Mouse (Mus musculus) spleen, adult 2 months (tissue): ENCODE data around the gene Tmprss9.

Source experiments
- CTCF ChIP-seq: fragments of 200-500 bp; IDR thresholded peaks from 2 replicates; pipeline ENCODE4 v1.5.1; 2011; ENCODE audit warnings: mild to moderate bottlenecking, inconsistent platforms; ENCODE audit not compliant: insufficient read depth, insufficient read length, insufficient replicate concordance; ENCODE audit errors: extremely low read depth
- POLR2A ChIP-seq: fragments of 200-500 bp; IDR thresholded peaks from 2 replicates; pipeline ENCODE4 v1.6.1; 2011; ENCODE audit warnings: low read depth, low read length, inconsistent platforms

DNA sequence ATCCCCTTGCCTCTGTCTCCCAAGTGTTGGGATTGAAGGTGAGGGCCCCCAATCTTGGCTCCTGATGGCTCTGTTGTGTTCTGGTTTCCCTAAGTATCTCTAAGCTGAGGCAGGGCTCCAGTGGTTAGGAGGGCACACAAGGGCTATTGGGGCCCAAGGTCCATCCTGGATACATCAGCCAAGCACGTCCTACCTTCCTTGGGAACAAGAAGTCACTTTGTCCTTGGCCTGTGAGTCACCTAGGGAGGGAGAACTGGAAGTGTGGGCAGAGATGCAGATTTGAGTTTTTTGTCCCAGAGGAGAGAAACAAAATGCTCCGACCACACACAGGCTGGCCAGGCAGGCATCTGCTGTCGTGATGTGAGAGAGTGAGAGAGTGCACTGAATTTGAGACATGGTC, 77.4 kb downstream of the Tmprss9 start:
- no peak for TF ChIP-seq CTCF
- TF ChIP-seq POLR2A, result no peak
